Mouse (Mus musculus): Measurements from ENCODE around the gene Snd1. TPM values are rescaled to one million over a fixed set of nuclear protein-coding genes. Genes with fewer than 3 reads are reported as not detected.

Gene Snd1
- polyA plus RNA-seq, 1 experiment from 2014 or later, result 64.8 TPM

DNA sequence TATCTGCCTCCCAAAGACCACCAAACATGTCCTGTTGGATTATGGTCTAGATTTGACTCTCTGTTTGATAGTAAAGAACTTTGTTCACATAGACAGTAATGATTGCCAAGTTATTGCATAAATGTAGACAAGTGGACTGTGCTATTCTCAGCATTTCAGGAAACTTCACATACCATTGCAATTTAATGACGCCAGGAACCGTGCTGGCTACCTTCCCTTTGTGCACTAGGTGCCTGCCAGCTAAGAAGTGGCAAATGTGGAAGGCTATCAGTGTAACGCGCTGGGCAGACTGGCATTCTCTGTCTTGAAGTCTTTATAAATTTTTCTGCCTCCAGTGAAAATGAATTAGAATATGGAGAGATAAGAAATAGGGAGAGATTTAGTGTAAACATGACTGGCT, 205.6 kb downstream of the Snd1 start:
- no peaks in the 10 kb centered on the region for H3K79me2 ChIP-seq (ENCODE audit: inconsistent target)
- 94% methylated on average over 4 of the region's 4 CpGs for WGBS (ENCODE audit: missing documents)
- no peak overlapping the region for H3K27ac ChIP-seq
- no peak overlapping the region for H3K4me3 ChIP-seq (ENCODE audit: inconsistent target)
- H3K36me3 ChIP-seq (ENCODE audit: inconsistent target), result no peaks in the 10 kb centered on the region

DNA sequence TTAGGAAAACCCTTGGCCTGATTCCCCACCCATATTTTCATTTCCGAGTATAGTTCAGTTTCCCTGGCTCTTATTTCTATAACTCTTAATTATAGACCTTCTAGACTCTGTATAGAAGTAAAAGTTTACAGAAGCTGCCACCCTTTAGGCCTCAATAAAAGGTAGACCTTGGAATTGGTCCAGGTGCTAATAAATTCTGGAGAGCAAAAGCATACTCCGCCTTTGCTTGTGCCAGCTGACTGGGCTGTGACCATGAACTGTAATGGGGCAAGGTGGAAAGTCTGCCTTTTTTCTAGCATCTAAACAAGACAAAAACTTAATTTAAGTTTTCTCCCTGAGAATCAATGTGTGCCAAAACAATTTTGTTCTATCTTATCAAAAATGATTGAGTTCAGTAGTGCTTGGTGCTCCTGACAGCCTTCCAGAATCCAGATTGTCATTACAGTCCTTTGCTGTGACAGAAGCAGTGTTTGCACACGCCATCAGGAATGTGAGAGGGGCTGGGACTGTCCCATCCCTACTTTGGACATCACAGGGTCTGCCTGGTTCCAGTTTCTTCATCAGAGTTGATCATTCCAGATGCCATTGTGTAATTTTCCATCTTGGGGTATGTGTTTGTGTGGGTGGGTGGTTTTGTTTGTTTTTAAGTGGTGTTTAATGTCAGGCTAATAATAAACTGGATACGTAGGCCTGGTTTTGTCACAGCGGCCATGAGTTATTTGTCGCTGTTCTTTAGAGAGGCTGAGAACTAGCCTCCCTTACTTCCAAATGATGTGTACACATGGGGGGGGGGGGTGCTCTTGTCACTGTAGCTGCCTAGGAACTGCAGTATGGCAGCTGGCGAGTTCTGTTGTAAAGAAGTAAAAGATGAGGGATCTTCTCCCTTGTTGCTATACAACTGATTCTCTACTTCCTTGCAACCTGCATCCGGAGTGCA, 206.8 kb downstream of the Snd1 start:
- no peak overlapping the region for H3K27ac ChIP-seq
- WGBS (ENCODE audit: missing documents), result 98% methylated on average over 8 of the region's 8 CpGs
- H3K36me3 ChIP-seq (ENCODE audit: inconsistent target), result no peaks in the 10 kb centered on the region
- H3K79me2 ChIP-seq (ENCODE audit: inconsistent target), result no peaks in the 10 kb centered on the region
- H3K4me3 ChIP-seq (ENCODE audit: inconsistent target), result no peak overlapping the region

DNA sequence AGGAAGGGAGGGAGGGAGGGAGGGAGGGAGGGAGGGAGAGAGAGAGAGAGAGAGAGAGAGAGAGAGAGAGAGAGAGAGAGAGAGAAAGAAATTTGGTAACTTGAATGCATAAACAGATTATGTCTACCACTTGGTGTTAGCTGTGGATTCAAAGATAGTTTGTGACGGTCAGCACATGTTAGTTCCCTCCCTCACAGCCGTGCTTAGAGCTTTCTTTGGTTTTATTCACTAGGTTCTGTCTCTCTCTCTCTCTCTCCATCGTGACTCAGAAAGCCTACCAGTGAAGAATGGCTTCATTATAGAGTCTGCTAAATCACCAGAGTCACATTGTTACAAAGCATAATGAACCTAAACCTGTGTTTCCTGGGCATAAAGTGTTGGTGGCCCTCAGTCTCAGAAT, 210.1 kb downstream of the Snd1 start:
- Histone ChIP-seq H3K79me2 (ENCODE audit: inconsistent target) (no peaks in the 10 kb centered on the region), H3K36me3 (ENCODE audit: inconsistent target) (no peaks in the 10 kb centered on the region), H3K27ac (no peak overlapping the region), H3K4me3 (ENCODE audit: inconsistent target) (no peak overlapping the region)
- WGBS (ENCODE audit: missing documents), result 93% methylated on average over 3 of the region's 3 CpGs

DNA sequence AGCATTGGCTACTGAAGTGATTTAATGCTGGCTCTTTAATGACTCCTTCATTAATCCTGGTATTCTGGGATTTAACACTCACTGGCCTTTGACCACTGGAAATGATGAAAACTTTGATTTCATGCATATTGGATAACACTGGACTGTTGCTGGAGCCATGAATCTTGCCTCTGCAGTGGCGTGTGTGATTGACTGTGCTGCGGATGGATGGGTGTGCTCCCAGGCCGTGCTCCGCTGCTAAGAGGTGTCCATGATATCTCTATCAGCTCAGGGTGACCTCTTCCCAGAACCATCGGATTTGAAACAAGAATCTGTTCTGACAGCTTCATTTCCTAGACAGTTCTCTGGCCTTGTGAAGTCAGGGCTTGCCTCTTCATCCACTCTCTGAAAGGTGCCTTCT, 210.8 kb downstream of the Snd1 start:
- no peak overlapping the region for H3K4me3 ChIP-seq (ENCODE audit: inconsistent target)
- no peaks in the 10 kb centered on the region for H3K36me3 ChIP-seq (ENCODE audit: inconsistent target)
- 95% methylated on average over 5 of the region's 5 CpGs for WGBS (ENCODE audit: missing documents)
- no peak overlapping the region for H3K27ac ChIP-seq
- no peaks in the 10 kb centered on the region for H3K79me2 ChIP-seq (ENCODE audit: inconsistent target)

DNA sequence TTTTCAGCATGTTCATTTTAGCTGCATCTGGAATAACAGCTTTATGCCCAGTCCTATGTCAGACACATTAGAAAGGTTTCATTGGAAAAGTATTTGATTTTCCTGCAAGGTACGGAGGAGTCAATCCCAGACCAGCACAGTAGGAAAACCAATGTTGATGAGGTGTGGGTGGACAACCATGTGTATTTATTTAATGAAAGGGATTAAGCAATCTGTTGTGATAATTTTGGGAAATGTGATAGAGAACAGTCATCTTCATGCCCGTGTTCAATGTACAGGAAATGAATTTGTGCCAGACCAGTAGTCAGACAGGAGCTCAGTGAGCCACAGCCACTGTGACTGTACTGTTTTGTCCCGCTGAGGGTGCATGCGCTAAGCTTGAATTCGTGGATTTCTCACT, 212.8 kb downstream of the Snd1 start:
- Histone ChIP-seq H3K4me3 (ENCODE audit: inconsistent target) (no peak overlapping the region), H3K27ac (no peak overlapping the region), H3K36me3 (ENCODE audit: inconsistent target) (no peaks in the 10 kb centered on the region), H3K79me2 (ENCODE audit: inconsistent target) (no peaks in the 10 kb centered on the region)
- WGBS (ENCODE audit: missing documents), result 82% methylated on average over 5 of the region's 5 CpGs

DNA sequence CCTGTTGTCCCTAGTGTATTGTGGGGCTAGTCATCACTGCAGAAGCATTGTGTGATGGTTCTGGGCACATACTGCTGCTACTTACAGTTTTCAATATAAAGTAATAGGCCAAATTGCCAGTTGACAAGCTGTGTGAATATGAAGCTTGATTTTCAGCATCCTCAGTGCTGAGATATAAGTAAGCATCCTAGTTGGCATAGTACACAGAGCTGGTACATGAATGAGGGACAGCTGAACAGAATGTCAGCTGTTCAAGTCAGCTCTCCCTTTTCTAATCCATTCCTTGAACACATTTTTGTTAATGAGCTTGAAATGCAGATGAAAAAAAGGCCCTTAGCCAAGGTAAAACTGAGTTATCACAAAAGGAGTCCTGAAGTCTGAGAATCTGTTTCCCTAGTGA, 217.7 kb downstream of the Snd1 start:
- no peaks in the 10 kb centered on the region for H3K79me2 ChIP-seq (ENCODE audit: inconsistent target)
- no peaks in the 10 kb centered on the region for H3K36me3 ChIP-seq (ENCODE audit: inconsistent target)
- no peak overlapping the region for H3K4me3 ChIP-seq (ENCODE audit: inconsistent target)
- no peak overlapping the region for H3K27ac ChIP-seq

DNA sequence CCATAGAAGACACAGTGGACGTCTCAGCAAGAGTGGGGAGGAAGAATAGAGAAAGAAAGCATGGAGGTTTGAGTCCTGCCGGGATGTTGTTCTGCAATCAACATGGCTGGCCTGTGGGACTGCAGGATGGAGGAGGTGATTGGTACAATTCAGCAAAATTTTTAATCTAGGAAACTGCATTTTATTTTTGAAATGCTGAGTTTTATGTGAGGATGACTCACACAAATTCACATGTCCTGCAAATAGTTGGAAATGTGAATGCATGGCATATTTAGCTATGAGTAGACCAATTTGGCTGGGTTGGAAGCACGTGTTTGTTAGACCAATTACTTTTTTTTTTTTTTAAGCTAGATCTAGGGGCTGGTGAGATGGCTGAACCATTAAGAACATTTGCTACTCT, 222.3 kb downstream of the Snd1 start:
- WGBS (ENCODE audit: missing documents), result 86% methylated on average over 3 of the region's 3 CpGs
- H3K4me3 ChIP-seq (ENCODE audit: inconsistent target), result no peak overlapping the region
- no peaks in the 10 kb centered on the region for H3K79me2 ChIP-seq (ENCODE audit: inconsistent target)
- no peaks in the 10 kb centered on the region for H3K36me3 ChIP-seq (ENCODE audit: inconsistent target)
- peak overlapping the region; percentile 65 for H3K27ac ChIP-seq

DNA sequence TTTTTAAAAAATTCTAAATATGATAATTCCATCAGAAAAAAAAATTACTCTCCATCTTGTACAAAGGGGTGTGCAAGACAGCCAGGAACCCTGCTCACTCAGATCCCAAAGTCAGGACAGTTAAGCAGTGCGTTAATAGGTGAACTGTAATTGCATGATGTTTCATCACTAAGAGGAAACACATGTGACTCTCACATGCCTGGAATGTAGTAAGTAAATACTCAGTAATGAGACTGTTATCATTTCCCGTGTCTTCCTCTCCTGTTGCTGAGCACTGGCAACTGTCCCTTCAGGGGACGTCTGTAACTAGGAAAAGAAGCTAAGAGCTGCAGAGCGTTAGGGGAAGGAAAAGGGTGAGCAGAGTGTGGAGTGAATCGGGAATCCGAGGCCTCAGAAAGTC, 229.7 kb downstream of the Snd1 start:
- no peaks in the 10 kb centered on the region for H3K79me2 ChIP-seq (ENCODE audit: inconsistent target)
- 62% methylated on average over 6 of the region's 6 CpGs for WGBS (ENCODE audit: missing documents)
- peaks cover 22% of the 10 kb centered on the region; the same call in 1 of the 2 replicates for H3K36me3 ChIP-seq (ENCODE audit: inconsistent target)
- peak overlapping the region; percentile 69 for H3K27ac ChIP-seq
- no peak overlapping the region for H3K4me3 ChIP-seq (ENCODE audit: inconsistent target)

DNA sequence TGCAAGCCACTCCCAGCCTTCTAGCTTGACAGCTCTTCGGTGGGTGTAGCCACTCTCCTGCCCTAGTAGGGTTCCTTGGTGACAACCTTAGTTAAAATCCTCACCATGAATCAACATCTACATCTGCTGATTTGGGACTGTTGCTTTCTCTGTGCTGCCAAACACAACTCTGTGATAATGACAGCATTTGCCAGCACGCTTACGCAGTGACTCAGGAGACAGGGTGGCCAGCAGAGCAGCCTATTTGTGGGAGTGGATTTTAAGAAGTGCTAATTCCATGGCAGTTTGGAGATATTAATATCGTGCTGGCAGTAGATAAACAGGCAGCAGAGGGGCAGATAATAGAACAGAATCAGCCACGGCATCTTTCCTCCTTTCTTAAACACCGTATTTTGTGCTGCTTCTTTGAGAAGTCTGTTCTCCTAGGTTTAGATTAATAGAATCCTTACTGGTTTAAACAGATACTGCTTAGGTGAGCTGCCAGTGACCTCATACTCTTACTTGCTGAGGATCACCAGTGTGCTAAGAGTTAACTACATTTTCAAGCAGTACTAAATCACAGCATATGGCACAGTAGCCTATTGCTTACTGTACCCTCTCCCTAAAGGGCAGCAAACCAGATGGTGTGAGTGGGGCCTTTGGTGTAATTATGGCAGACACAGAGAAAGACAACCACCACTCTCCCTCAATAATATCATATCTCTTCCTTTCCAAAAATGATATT, 230.6 kb downstream of the Snd1 start:
- 90% methylated on average over 6 of the region's 6 CpGs for WGBS (ENCODE audit: missing documents)
- Histone ChIP-seq H3K79me2 (ENCODE audit: inconsistent target) (no peaks in the 10 kb centered on the region), H3K36me3 (ENCODE audit: inconsistent target) (peaks cover 22% of the 10 kb centered on the region; the same call in 1 of the 2 replicates), H3K4me3 (ENCODE audit: inconsistent target) (no peak overlapping the region), H3K27ac (peak overlapping the region; percentile 69)

DNA sequence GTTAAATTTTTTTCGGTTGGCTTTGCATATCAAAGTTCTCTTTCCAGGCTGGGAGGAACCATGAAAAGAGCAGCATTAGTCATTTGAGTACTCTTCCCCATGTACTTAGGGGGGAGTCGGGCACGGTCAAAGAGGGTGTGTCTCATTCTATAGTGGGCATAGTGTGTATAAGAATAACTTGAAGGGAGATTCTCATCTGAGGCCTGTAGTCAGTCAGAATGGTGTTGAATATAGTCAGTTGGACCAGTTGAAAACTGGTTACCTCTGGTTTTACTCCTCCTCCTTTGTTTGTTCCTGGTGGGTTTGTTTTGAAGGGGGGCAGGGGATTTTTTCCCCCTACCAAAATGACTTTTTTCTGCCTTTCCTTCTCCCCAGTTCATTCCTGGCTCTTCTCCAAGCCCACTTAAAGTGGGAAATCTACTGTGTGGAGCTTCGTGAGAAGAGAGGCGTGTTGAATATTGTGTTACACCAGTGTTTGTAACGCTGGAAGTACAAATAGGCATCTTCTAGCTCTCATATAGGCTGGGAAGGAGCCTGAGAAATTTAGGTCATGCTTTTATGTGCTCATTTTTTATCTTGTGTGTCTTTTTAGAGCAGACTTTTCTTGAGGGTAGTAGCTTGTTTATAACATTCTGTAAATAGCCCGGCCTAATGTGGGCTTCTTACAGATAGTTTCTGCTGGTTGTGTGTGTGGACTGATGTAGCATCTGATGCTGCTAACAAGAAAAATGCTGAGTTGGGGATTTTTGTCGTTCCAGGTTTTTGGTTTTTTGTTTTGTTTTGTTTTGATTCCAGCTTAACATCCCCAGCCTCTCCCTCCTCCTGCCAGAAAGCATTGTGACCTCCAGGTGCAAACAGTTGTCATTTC, 231.4 kb downstream of the Snd1 start:
- Histone ChIP-seq H3K27ac (peak overlapping the region; percentile 69), H3K79me2 (ENCODE audit: inconsistent target) (no peaks in the 10 kb centered on the region), H3K36me3 (ENCODE audit: inconsistent target) (peaks cover 22% of the 10 kb centered on the region; the same call in 1 of the 2 replicates), H3K4me3 (ENCODE audit: inconsistent target) (no peak overlapping the region)
- WGBS (ENCODE audit: missing documents), result 94% methylated on average over 8 of the region's 8 CpGs

DNA sequence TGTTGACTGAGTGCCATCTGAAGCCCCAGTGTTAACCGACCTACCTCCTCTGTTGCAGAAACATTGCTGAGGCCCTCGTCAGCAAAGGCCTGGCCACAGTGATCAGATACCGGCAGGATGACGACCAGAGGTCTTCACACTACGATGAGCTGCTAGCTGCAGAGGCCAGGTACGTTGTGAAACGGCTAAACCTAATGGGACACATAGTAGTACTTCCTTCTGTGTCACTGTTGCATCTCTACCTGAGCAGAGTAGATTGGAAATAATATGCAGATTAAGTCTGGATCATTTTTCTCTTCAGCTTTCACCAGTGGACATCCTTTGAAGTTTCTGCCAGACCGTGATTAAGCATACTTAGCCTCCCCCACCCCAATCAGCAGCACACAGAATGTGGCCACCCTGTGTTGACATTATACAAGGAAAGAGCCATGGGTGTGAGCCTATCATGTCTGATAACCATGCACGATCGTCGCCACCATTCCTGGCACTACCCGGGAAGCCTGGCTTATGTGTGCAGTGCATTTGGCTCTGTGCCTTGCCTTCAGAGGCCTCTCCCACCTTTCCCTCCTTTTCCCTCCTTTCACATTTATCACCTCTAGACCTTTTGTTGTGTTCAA, 232.1 kb downstream of the Snd1 start:
- Histone ChIP-seq H3K79me2 (ENCODE audit: inconsistent target) (no peaks in the 10 kb centered on the region), H3K36me3 (ENCODE audit: inconsistent target) (peaks cover 22% of the 10 kb centered on the region; the same call in 1 of the 2 replicates), H3K4me3 (ENCODE audit: inconsistent target) (no peak overlapping the region), H3K27ac (no peak overlapping the region)
- over 99% methylated on average over 11 of the region's 12 CpGs for WGBS (ENCODE audit: missing documents)

DNA sequence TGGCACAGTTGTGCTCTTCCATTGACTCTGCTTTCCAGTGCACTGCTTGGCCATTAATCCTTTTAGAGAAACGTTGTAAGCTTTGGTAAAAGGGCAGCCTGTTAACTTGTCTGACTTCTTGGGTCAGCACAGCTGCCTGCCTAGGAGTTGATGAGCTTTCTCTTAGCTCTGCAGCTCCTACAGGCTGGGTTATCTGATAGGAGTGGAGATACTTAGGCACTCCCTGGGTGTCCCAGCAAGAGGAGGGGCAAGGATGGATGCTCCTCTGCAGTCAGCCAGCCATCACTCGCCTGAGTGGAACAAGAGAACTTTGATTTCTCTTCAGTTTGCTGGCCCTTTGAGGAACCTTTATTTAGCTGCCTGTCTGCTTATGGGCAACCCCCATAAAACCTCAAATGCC, 235.1 kb downstream of the Snd1 start:
- H3K36me3 ChIP-seq (ENCODE audit: inconsistent target), result peaks cover 28% of the 10 kb centered on the region; the same call in 1 of the 2 replicates
- 89% methylated on average over 2 of the region's 2 CpGs for WGBS (ENCODE audit: missing documents)
- no peak overlapping the region for H3K27ac ChIP-seq

DNA sequence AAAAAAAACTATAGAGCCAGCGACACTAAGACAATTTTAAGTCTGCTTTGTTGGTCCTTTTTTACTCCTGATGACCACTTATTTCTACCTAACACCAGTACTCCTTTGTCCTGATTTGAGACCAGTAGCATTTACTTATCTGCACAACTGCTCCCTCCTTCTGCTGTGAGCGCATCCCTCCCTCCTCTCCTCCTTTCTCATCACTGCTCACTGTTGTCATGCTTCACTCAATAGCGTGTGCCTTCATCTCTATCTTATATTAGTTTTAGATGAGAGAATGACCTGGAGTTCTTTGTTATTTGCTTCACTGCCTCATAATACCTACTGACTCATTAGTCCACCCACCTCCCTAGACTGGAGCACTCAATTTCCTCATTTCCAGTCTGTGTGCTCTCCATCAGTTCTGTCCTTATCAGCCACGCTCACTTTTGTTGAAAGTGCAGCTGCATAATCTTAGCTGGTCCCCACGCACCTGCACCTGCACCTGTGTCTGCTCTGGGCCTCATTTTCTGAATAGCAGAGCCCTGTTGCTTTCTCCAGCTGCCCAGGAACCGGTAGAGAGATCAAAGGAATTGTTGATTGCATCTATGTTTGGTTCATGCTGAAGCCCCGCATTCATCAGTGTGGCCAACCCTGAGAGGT, 242.4 kb downstream of the Snd1 start:
- Histone ChIP-seq H3K79me2 (ENCODE audit: inconsistent target) (no peaks in the 10 kb centered on the region; the same call in 1 of the 2 replicates), H3K4me3 (ENCODE audit: inconsistent target) (no peak overlapping the region), H3K36me3 (ENCODE audit: inconsistent target) (peaks cover 4% of the 10 kb centered on the region; the same call in 1 of the 2 replicates), H3K27ac (no peak overlapping the region)
- WGBS (ENCODE audit: missing documents), result 84% methylated on average over 7 of the region's 7 CpGs

More for the DNA sequence above, 235.1 kb downstream of the Snd1 start:
- Histone ChIP-seq H3K4me3 (ENCODE audit: inconsistent target) (no peak overlapping the region), H3K79me2 (ENCODE audit: inconsistent target) (no peaks in the 10 kb centered on the region)

Measured in macrophage (primary cell).